ENCODE assay signal across 10 mouse cellular contexts in the genomic region with DNA sequence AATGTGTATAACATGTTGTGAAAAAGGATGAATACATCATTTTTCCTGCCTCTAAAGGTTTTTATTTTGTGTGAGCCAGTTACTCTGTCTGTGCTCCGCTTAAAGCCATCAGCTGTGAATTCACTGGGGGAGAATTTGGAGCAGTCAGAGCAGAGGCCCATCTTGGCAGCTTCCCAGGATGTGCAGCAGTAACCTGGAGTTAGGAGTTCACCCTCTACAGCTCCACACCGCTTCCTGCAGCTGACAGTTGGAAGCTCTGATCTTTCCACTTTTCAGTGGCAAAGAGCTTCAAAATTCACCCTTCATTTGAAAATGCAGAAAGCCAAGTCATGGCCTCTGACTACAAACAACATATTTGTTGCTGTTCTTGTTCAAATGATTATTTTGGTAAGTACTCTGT.
A peak's percentile ranks its signal among the peaks of the same experiment; 100 is the strongest.
DNase-seq lines count a peak whose midpoint lies in the region; TF ChIP-seq lines count a peak whose summit lies in the region.
"Had no signal": no experiment of that assay in that cellular context is flagged by ENCODE, and none has a peak within 500 bp of the region (broad histone marks: within the 10 kb centered on the region; RNA-seq: fewer than 3 reads in every experiment).

No protein-coding gene starts in this region.

- no peak for TF ChIP-seq POLR2A in kidney, adult 2 months (IDR thresholded peaks at IDR 0.05; ENCODE audit: low read depth, low read length)

- no peaks in the 10 kb centered on the region for H3K9me3 ChIP-seq in forebrain, embryonic 10.5 days
- H3K9me3 ChIP-seq: hindbrain, embryonic 15.5 days; midbrain, embryonic 12.5 days had no signal

- H3K36me3 ChIP-seq in kidney, adult 2 months (ENCODE audit: control insufficient read depth, insufficient read depth, low read length), result no peaks in the 10 kb centered on the region
- no peaks in the 10 kb centered on the region for H3K36me3 ChIP-seq in forebrain, embryonic 10.5 days (replicated peaks)
- H3K36me3 ChIP-seq: hindbrain, embryonic 15.5 days; midbrain, embryonic 12.5 days had no signal

- no peak overlapping the region for H3K27ac ChIP-seq in kidney, adult 2 months (ENCODE audit: insufficient read depth, low read depth, low read length)
- H3K27ac ChIP-seq in layer of hippocampus, adult 2 months, result no peak overlapping the region
- no peak overlapping the region for H3K27ac ChIP-seq in forebrain, embryonic 10.5 days
- H3K27ac ChIP-seq: hindbrain, embryonic 15.5 days; midbrain, embryonic 12.5 days had no signal

- no peaks in the 10 kb centered on the region for H3K27me3 ChIP-seq in kidney, adult 2 months (replicated peaks; ENCODE audit: control insufficient read depth, insufficient read depth, low read length)
- no peaks in the 10 kb centered on the region for H3K27me3 ChIP-seq in forebrain, embryonic 10.5 days (ENCODE audit: poor library complexity, severe bottlenecking)
- H3K27me3 ChIP-seq: hindbrain, embryonic 15.5 days; midbrain, embryonic 12.5 days had no signal

- TF ChIP-seq CTCF in kidney, adult 2 months (conservative IDR thresholded peaks at IDR 0.05; ENCODE audit: insufficient read depth, insufficient read length, low read depth, low read length), result no peak
- no peak; the same call in 1 of the 2 replicates for TF ChIP-seq CTCF in layer of hippocampus, adult 2 months (conservative IDR thresholded peaks at IDR 0.05)

- WGBS in kidney, adult 2 months, result 33% methylated on average over 2 of the region's 2 CpGs
- WGBS in forebrain, embryonic 10.5 days, result 88% methylated on average over 2 of the region's 2 CpGs

- H3K4me3 ChIP-seq in kidney, adult 2 months (ENCODE audit: insufficient read depth, low read depth, low read length), result no peak overlapping the region
- H3K4me3 ChIP-seq in layer of hippocampus, adult 2 months, result no peak overlapping the region
- H3K4me3 ChIP-seq in forebrain, embryonic 10.5 days, result no peak overlapping the region
- H3K4me3 ChIP-seq: hindbrain, embryonic 15.5 days; midbrain, embryonic 12.5 days had no signal

- DNase-seq in heart, adult 11 months, result peak; percentile 96
- DNase-seq in heart, postnatal 25 days (ENCODE audit: low spot score), result no peak
- DNase-seq in 3T3-L1 (ENCODE audit: low read depth, low spot score), result peak; percentile 31
- peak; percentile 49 for DNase-seq in cerebellum, adult 9-11 months
- peak; percentile 63 for DNase-seq in kidney, adult 2 months
- no peak for DNase-seq in layer of hippocampus, adult 2 months (ENCODE audit: low spot score in 2 of 2)
- DNase-seq in spleen, adult 18-20 months, result no peak
- DNase-seq in forebrain, embryonic 10.5 days (ENCODE audit: extremely low spot score, low spot score), result no peak

- intact Hi-C loops in heart, postnatal 25 days (cut with DNase I), result no loop called here

- H3K4me1 ChIP-seq in kidney, adult 2 months (ENCODE audit: control insufficient read depth, insufficient read depth, low read length), result peaks cover 9% of the 10 kb centered on the region; the same call in 1 of the 2 replicates
- H3K4me1 ChIP-seq in forebrain, embryonic 10.5 days, result peaks cover 9% of the 10 kb centered on the region

Comparison
In these comparisons a context has a peak if more than half of its experiments do, and no peak if none do; other contexts are left out.
1. DNase-seq: peak in heart, adult 11 months (single experiment), 3T3-L1 (single experiment), cerebellum, adult 9-11 months (single experiment) and kidney, adult 2 months (single experiment); none in heart, postnatal 25 days (single experiment), layer of hippocampus, adult 2 months (0 of 2), spleen, adult 18-20 months (0 of 2) and forebrain, embryonic 10.5 days (single experiment).